In the genomic region with DNA sequence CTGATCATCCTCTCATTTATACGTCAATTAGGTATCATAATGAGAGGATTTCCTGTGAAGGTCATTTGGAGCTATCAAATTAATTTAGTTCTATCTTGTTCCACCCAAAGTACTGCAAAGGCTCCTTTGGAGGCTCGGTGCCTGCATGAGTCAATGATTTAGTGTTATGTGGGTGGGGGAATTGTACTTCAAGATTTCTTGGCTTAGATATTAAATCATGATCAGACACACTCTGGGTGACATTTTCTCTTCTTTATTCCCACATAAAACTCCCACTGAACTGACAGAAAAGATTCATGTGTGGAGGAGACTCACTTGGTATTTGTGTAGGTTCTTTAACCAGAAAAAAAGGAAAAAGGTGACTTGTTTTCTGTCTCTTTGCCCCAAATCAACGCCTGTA, we compare ENCODE assay signal across 20 mouse cellular contexts.
DNase-seq lines count a peak whose midpoint lies in the region; ATAC-seq and TF ChIP-seq lines count a peak whose summit lies in the region.
"Had no signal": no experiment of that assay in that cellular context is flagged by ENCODE, and none has a peak within 500 bp of the region (broad histone marks: within the 10 kb centered on the region; RNA-seq: fewer than 3 reads in every experiment).

No protein-coding gene starts in this region.

- no peak overlapping the region for H3K4me2 ChIP-seq in kidney, postnatal 0 days (ENCODE audit: low read length)
- H3K4me2 ChIP-seq in limb, embryonic 15.5 days, result no peak overlapping the region
- H3K4me2 ChIP-seq: embryonic facial prominence, embryonic 13.5 days; forebrain, embryonic 15.5 days; hindbrain, embryonic 14.5 days; limb, embryonic 13.5 days; lung, embryonic 15.5 days had no signal

- intact Hi-C loops in left cerebral cortex, postnatal 25 days (cut with DNase I), result loop anchor here (10.0 kb wide), 1 partner anchor 353 kb away; no protein-coding TSS in a partner anchor

- no peaks in the 10 kb centered on the region for H3K36me3 ChIP-seq in kidney, postnatal 0 days (ENCODE audit: insufficient read depth, low read length)
- H3K36me3 ChIP-seq in limb, embryonic 15.5 days, result no peaks in the 10 kb centered on the region
- H3K36me3 ChIP-seq in limb, embryonic 10.5 days, result no peaks in the 10 kb centered on the region
- H3K36me3 ChIP-seq: embryonic facial prominence, embryonic 13.5 days; forebrain, embryonic 15.5 days; limb, embryonic 13.5 days; lung, embryonic 15.5 days had no signal

- peak; percentile 40 for DNase-seq in kidney, postnatal 0 days (ENCODE audit: low spot score)
- no peak for DNase-seq in kidney, adult 18-20 months
- no peak for DNase-seq in limb, embryonic 10.5 days (ENCODE audit: low spot score)
- DNase-seq in brain, adult 2 months (ENCODE audit: low read depth, low spot score), result peak; percentile 82
- peak; percentile 20 to 81 for DNase-seq in left cerebral cortex, postnatal 25 days (ENCODE audit: low spot score in 2 of 2)
- no peak for DNase-seq in Muller cell, postnatal 12 days (ENCODE audit: inconsistent ontology term)
- no peak for DNase-seq in heart, adult 9 months (ENCODE audit: low spot score in 2 of 2)
- DNase-seq: kidney, adult 9 months; lung, postnatal 4 days had no signal

- TF ChIP-seq CTCF in kidney, postnatal 0 days (IDR thresholded peaks at IDR 0.05; ENCODE audit: low read depth), result no peak

- H3K27me3 ChIP-seq in kidney, postnatal 0 days (ENCODE audit: insufficient read depth, low read length), result no peaks in the 10 kb centered on the region
- H3K27me3 ChIP-seq in limb, embryonic 15.5 days, result no peaks in the 10 kb centered on the region
- H3K27me3 ChIP-seq in limb, embryonic 10.5 days (ENCODE audit: low read depth, poor library complexity, severe bottlenecking), result no peaks in the 10 kb centered on the region
- H3K27me3 ChIP-seq: embryonic facial prominence, embryonic 13.5 days; forebrain, embryonic 15.5 days; limb, embryonic 13.5 days; lung, embryonic 15.5 days; Patski had no signal

- no peaks in the 10 kb centered on the region for H3K4me1 ChIP-seq in kidney, postnatal 0 days (replicated peaks; ENCODE audit: insufficient read depth, low read length)
- H3K4me1 ChIP-seq in limb, embryonic 15.5 days, result no peaks in the 10 kb centered on the region
- 0 out of 2 replicates have a peak, but pooled peaks cover 4% of the 10 kb centered on the region for H3K4me1 ChIP-seq in limb, embryonic 10.5 days
- H3K4me1 ChIP-seq: embryonic facial prominence, embryonic 13.5 days had no signal

- ATAC-seq in kidney, postnatal 0 days (replicated peaks; ENCODE audit: low FRiP score, low read depth), result no peak
- no peak for ATAC-seq in limb, embryonic 15.5 days (ENCODE audit: insufficient number of reproducible peaks, low FRiP score, low TSS enrichment, low read depth)
- ATAC-seq: activated CD4-positive, CD25-positive, alpha-beta regulatory T cell, adult 4 months; forebrain, embryonic 15.5 days; midbrain, embryonic 16.5 days; Patski had no signal

- no peaks in the 10 kb centered on the region for H3K9me3 ChIP-seq in kidney, postnatal 0 days (replicated peaks; ENCODE audit: low read length)
- H3K9me3 ChIP-seq in limb, embryonic 15.5 days, result no peaks in the 10 kb centered on the region
- no peaks in the 10 kb centered on the region for H3K9me3 ChIP-seq in limb, embryonic 10.5 days (replicated peaks)
- H3K9me3 ChIP-seq: embryonic facial prominence, embryonic 13.5 days; forebrain, embryonic 15.5 days; limb, embryonic 13.5 days; lung, embryonic 15.5 days had no signal

- H3K9ac ChIP-seq in kidney, postnatal 0 days (ENCODE audit: low read depth, low read length), result no peak overlapping the region
- no peak overlapping the region for H3K9ac ChIP-seq in limb, embryonic 15.5 days
- H3K9ac ChIP-seq: embryonic facial prominence, embryonic 13.5 days; forebrain, embryonic 15.5 days; hindbrain, embryonic 14.5 days; limb, embryonic 13.5 days; liver, embryonic 14.5 days; lung, embryonic 15.5 days had no signal

- 19% methylated on average over 3 of the region's 3 CpGs for WGBS in kidney, postnatal 0 days
- WGBS in limb, embryonic 15.5 days, result 65% methylated on average over 3 of the region's 3 CpGs
- WGBS in limb, embryonic 10.5 days, result 77% methylated on average over 3 of the region's 3 CpGs

- no peak overlapping the region for H3K4me3 ChIP-seq in kidney, postnatal 0 days (replicated peaks; ENCODE audit: low read depth, low read length)
- no peak overlapping the region for H3K4me3 ChIP-seq in limb, embryonic 15.5 days
- no peak overlapping the region for H3K4me3 ChIP-seq in limb, embryonic 10.5 days
- H3K4me3 ChIP-seq: embryonic facial prominence, embryonic 13.5 days; forebrain, embryonic 15.5 days; gastrocnemius, adult 2 months; limb, embryonic 13.5 days; lung, embryonic 15.5 days had no signal

- H3K27ac ChIP-seq in kidney, postnatal 0 days, result no peak overlapping the region
- 0 out of 2 replicates have a peak overlapping the region, but pooled peaks have one; percentile 9 for H3K27ac ChIP-seq in limb, embryonic 15.5 days
- H3K27ac ChIP-seq in limb, embryonic 10.5 days, result no peak overlapping the region
- H3K27ac ChIP-seq: embryonic facial prominence, embryonic 13.5 days; gastrocnemius, adult 2 months; hindbrain, embryonic 14.5 days; limb, embryonic 13.5 days; liver, embryonic 14.5 days; lung, embryonic 15.5 days had no signal

Comparison
In these comparisons a context has a peak if more than half of its experiments do, and no peak if none do; other contexts are left out.
1. DNase-seq: peak in kidney, postnatal 0 days (single experiment), brain, adult 2 months (single experiment) and left cerebral cortex, postnatal 25 days (2 of 2); none in kidney, adult 18-20 months (single experiment), limb, embryonic 10.5 days (single experiment), Muller cell, postnatal 12 days (single experiment) and heart, adult 9 months (0 of 2).